Mouse (Mus musculus): ENCODE measurements around the gene Krt34.

DNA sequence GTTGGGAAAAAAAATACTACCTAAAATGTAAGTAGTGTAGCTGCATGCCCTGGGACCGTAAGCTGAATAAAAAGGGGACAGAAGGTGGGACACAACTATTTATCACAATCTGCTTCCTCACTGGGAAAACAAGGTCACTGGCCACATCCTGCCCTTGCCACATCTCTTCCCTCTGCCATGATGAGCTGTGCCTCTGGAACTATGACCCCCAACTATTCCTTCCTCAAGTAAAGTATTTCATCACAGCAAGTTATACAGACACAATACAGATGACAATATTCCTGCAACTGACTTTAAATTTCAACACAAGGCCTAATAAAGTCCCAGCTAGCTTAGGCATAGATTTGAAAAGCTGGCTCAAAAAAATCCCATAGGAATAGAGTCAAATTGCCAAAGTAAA lies 21.9 kb downstream of the Krt34 start:
- TF ChIP-seq POLR2A (IDR thresholded peaks at IDR 0.05; ENCODE audit: borderline replicate concordance, control insufficient read depth, low read depth, low read length), result no peak
- TF ChIP-seq CTCF (IDR thresholded peaks at IDR 0.05; ENCODE audit: control insufficient read depth, insufficient read depth, low read length), result no peak
